Mouse (Mus musculus) G1E (cell line): ENCODE measurements around the gene Cenpb.

Experiments
- CTCF ChIP-seq: IDR thresholded peaks from 2 replicates; pipeline ENCODE4 v1.5.1; 2012; ENCODE audit warnings: low read depth, low read length, inconsistent platforms, mixed read lengths
- GATA1 ChIP-seq: IDR thresholded peaks from 2 replicates; pipeline ENCODE4 v1.6.1; 2012; ENCODE audit warnings: borderline replicate concordance, low read length, inconsistent platforms, mixed read lengths
- GATA2 ChIP-seq: IDR thresholded peaks from 2 replicates; pipeline ENCODE4 v1.6.1; 2012; ENCODE audit warnings: low read depth, low read length, inconsistent platforms, borderline replicate concordance
- TAL1 ChIP-seq: conservative IDR thresholded peaks from 2 replicates; pipeline ENCODE4 v1.6.1; 2012; ENCODE audit warnings: low read depth, low read length, inconsistent platforms, mixed read lengths

DNA sequence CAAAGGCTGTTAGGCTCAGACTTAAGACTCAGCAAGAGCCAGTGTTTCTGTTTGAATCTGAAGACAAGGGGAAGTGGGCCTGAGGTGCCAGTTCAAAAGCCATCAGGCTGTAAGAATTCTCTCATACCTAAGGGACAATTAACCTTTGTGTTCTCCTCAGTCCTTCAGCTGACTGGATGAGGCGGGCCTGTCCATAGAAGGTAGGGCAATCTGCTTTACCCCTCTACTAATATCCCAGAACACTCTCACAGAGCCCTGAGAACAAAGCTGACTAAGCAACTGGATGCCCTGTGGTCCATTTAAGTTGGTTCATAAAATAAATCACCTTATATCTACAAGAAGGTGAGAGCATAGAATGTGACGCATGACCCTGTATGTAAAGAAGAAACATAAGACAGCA, 13.7 kb downstream of the Cenpb start:
- no peak for TF ChIP-seq CTCF
- TF ChIP-seq GATA1: no peak
- TF ChIP-seq TAL1: no peak
- no peak for TF ChIP-seq GATA2
